Mouse (Mus musculus) embryonic fibroblast, embryonic 13.5 days (primary cell): ENCODE data around the gene Dagla. TPM values are rescaled to one million over a fixed set of nuclear protein-coding genes. Genes with fewer than 3 reads are reported as not detected.

Source experiments
- H3K27ac ChIP-seq: 2 replicates; pipeline ENCODE4 v1.5.1; 2012; ENCODE audit warnings: low read length, control low read depth, inconsistent platforms; ENCODE audit not compliant: insufficient read depth
- H3K4me1 ChIP-seq: 2 replicates; pipeline ENCODE4 v1.6.1; 2011; ENCODE audit warnings: low read length; ENCODE audit not compliant: control insufficient read depth, insufficient read depth
- H3K4me3 ChIP-seq: 2 replicates; pipeline ENCODE4 v1.5.1; 2011; ENCODE audit warnings: mild to moderate bottlenecking, control low read depth, low read length; ENCODE audit not compliant: insufficient read depth
- CTCF ChIP-seq: IDR thresholded peaks from 2 replicates; pipeline ENCODE4 v1.5.1; 2011; ENCODE audit warnings: mild to moderate bottlenecking, control low read depth, low read length, moderate library complexity, borderline replicate concordance; ENCODE audit not compliant: insufficient read depth
- POLR2A ChIP-seq: IDR thresholded peaks from 2 replicates; pipeline ENCODE4 v1.6.1; 2011; ENCODE audit warnings: low read depth, mild to moderate bottlenecking, control low read depth, low read length, moderate library complexity
- polyA plus RNA-seq: library from polyadenylated mRNA; stranded (reverse); fragments of >200 nt; gene quantifications from 2 replicates; pipeline ENCODE4 v1.2.4, GENCODE M21; 2011; ENCODE audit warnings: low read depth; ENCODE audit not compliant: missing spikeins, insufficient read length

Dagla gene
- polyA plus RNA-seq, 1 experiment = 5.8 TPM

DNA sequence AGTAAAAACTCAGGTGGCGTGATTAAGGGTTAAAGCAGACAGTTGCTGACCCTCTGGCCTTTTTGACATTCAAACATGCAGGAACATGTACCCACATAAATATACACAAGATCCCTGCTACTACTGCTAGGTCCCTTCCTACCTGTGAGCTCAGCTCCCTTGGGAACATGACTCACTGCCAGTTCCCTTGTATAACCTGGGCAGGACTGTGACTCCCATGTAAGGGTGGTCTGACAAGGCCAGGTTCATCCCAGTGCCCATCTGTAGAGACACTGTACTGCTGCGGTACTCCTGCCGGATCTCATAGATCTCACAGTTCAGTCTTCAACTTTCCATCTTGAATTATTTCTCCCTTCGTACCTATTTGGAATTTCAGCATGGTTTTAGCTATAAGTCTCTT lies 107.5 kb downstream of the Dagla start:
- no peaks in the 10 kb centered on the region for H3K4me1 ChIP-seq
- no peak overlapping the region for H3K27ac ChIP-seq
- TF ChIP-seq CTCF = no peak
- no peak for TF ChIP-seq POLR2A
- no peak overlapping the region for H3K4me3 ChIP-seq

Other genes with a start within 250 kb of the Dagla start
- 83.8 and 86.3 TPM in 2 replicates for gene Fads2, start 203.1 kb downstream of the Dagla start, polyA plus RNA-seq
- gene Fads1, start 122.0 kb downstream of the Dagla start, polyA plus RNA-seq = 121 and 131 TPM in 2 replicates
- 285 and 290 TPM in 2 replicates for gene Tmem258, start 100.9 kb downstream of the Dagla start, polyA plus RNA-seq
- 17.2 and 22.1 TPM in 2 replicates for gene Fen1, start 100.7 kb downstream of the Dagla start, polyA plus RNA-seq
- gene Myrf, start 64.1 kb downstream of the Dagla start, polyA plus RNA-seq = 2.1 and 2.5 TPM in 2 replicates
- gene Syt7, start 84.2 kb upstream of the Dagla start, polyA plus RNA-seq = 0.35 and 0.38 TPM in 2 replicates
- gene Lrrc10b, start 152.6 kb upstream of the Dagla start, polyA plus RNA-seq = not detected in 2 replicates
- not detected in 2 replicates for gene Ppp1r32, start 178.1 kb upstream of the Dagla start, polyA plus RNA-seq
- 50.6 and 70.6 TPM in 2 replicates for gene Cpsf7, start 220.4 kb upstream of the Dagla start, polyA plus RNA-seq
- 53.1 and 66.4 TPM in 2 replicates for gene Sdhaf2, start 221.3 kb upstream of the Dagla start, polyA plus RNA-seq